Mouse (Mus musculus) layer of hippocampus, postnatal 36 days (tissue): Measurements from ENCODE around the gene Stap1. TPM values are rescaled to one million over a fixed set of nuclear protein-coding genes. Genes with fewer than 3 reads are reported as not detected.

Source experiments
- DNase-seq, 2 experiments: peaks; one replicate each; pipeline ENCODE4 v3.0.0; 2022
- total RNA-seq, 2 experiments: library from RNA; stranded (reverse); gene quantifications; 2 replicates each; pipeline ENCODE4 v1.2.3; 2021

The Stap1 gene
- not detected for total RNA-seq

DNA sequence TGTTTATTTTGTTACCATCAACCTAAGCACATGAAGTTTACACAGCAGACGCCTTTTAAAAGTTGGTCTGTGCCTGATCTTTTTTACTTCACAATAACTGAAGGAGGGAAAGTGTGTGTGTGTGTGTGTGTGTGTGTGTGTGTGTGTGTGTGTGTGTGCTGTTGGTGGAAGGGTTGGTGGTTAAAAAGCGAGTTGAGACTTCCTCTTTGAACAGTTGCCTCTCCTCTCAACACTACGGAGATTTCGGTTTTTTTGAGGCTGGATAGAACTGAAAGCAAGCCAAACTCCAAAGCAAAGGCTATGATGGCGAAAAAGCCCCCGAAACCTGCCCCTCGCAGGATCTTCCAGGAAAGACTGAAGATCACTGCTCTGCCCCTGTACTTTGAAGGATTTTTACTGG lies at the start of gene Stap1:
Gene Stap1, plus strand, starts transcription at position 209 of the 400 bp plus-strand sequence.
- DNase-seq: no peak

GRCm38 (mm10) chr5:86029820-86030219 lies 41.7 kb upstream of the Stap1 start:
- no peak for DNase-seq

DNA sequence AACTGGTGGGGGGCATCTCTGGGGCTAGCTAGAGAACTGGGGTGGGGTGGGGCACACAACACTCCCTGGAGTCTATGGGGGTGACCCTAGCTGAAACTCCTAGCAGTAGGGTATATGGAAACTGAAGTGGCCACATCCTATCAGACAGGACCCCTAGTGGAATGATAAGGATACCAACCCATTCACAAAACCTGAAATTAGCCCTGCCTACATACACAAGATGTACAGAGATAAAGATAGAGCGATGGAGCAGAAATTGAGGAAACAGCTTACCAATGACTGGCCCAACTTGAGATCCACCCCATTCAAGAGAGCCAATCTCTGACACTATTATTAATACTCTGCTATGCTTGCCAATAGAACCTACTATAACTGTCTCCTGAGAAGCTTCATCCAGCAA lies 8.0 kb upstream of the Stap1 start:
- no peak for DNase-seq

GRCm38 (mm10) chr5:86065101-86065875 lies 6.3 kb upstream of the Stap1 start, which contains the start of gene Cenpc1:
Gene Cenpc1 (minus strand): TSS chr5:86065583.
- peak; percentile 94 for DNase-seq

DNA sequence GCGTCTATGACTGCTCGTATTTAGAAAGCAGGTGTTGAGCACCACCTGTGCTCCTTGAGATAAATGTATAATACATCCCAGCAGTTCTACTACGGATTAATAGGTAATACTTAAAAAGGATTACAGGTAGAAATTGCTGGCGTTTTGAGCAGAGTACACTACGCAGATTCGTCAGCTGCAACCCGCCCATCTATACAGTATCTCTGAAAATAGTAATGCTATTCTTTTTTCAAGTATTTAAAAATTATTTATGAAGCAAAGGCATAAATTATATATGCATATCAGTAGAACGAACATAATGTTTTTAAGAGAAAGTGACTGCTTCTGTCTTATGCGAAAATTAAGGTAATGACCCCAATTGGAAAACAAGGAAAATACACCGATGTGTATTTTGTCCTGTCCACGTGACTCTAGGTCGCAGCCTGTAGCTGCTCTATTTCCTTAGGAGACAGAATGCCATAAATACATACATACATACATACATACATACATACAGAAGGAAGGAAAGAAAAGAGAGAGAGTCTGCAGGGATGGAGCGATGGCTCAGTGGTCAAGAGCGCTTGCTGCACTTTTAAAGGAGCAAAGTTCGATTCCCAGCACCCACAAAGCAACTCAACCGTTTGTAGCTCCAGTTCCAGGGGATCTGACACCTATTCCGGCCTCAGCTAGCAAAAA lies 5.5 kb upstream of the Stap1 start:
- no peak for DNase-seq

GRCm38 (mm10) chr5:86066551-86066929 lies 5.0 kb upstream of the Stap1 start:
- DNase-seq: peak; percentile 85 to 86

- no peak for DNase-seq
Observed at GRCm38 (mm10) chr5:86068451-86068850, 3.1 kb upstream of the Stap1 start.

DNA sequence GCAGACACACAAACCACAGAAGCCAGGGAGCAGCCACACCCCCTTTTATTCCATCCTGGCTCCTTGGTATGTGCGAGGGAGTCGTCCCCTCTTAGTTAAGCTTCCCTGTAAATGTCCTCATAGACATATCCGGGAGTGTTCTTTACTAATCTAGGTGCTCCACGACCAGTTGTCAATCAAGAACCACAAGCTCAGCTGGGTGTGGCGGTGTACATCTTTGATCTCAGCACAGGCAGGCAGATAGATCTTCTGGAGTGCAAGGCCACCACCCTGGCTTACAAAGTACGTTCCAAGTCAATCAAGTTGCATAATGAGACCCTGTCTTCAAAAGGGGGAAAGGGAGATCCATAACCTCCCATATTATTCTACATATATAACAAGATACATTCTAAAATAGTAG lies 2.4 kb upstream of the Stap1 start:
- no peak for DNase-seq

DNA sequence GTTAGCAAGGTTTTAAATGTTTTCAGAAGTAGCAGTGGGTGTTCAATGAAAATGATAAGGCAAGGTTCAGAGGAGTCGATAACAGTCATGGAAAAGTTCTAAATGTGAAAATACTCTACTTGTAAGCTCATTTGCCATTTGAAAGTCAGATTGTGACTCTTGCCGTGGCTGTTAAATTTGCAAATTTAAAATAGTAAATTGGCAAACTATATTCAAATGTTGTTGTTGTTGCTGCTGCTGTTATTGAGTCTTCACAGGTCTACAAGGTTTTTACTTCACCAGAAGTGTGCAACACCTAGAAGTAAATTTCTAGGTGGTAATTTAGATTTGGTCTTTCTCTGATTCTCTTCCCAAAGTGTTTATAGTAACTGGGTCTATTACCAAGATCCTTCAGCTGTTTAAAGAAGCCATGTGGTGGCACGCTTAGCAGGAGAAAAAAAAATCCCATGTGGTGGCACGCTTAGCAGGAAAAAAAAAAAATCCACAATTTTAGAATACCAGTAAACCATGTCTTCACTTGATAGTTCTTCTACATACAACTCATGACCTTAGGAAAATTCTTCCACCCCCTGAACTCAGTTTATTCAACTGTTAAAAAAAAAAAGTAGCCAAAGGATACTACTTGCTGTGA lies 1.3 kb downstream of the Stap1 start:
- no peak for DNase-seq

DNA sequence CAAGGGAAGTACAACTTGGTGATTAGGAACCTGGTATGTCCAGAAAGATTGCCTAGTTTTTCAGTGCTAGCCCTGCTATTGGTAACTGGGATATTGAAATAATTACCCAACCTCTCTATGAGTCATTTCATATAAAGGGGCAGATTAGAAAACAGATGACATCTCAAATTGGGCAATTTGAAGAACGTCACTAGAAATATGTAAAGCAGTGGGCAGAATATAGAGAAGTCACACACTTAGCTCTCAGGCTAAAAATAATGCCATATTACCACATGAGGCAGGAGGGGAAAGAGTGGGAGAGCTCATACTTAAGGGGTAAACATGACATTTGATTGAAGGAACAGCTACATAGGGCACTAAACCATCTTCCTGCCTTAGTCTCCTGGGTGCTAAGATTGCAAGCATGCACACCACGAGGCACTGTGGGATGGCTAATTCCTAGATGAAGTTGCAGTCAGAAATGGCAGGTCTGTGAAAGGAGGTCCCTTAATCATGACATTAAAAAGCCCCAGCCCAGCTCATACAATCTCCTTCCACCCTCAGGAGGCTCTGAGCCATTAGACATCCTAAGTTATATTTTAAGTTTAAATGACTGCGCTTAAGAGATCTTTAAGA lies 7.3 kb downstream of the Stap1 start:
- DNase-seq: no peak

DNA sequence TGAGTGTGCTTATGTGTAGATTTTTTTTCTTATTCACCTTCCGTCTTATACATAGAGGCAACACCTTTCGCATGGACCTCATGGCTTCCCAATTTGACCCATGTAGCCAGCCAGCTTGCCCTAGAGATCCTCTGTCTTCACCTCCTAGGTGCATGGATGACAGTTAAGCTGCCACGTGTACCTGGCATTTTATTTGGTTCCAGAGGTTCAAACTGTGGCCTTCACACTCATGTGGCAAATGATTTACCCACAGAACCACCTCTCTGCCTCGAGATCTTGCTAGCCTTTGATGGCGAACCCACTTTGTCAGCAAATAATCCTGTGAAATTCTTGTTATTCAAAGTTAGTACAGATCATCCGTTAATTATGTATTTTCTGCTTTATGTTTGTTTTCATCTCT lies 12.4 kb downstream of the Stap1 start:
- DNase-seq: no peak

GRCm38 (mm10) chr5:86084979-86085378 lies 13.4 kb downstream of the Stap1 start:
- no peak for DNase-seq

- no peak for DNase-seq
Observed at GRCm38 (mm10) chr5:86086751-86087150, 15.2 kb downstream of the Stap1 start.

GRCm38 (mm10) chr5:86094754-86095153 lies 23.2 kb downstream of the Stap1 start:
- no peak for DNase-seq

GRCm38 (mm10) chr5:86098988-86099387 lies 27.4 kb downstream of the Stap1 start:
- DNase-seq: no peak

GRCm38 (mm10) chr5:86100621-86101020 lies 29.1 kb downstream of the Stap1 start:
- DNase-seq: no peak

DNA sequence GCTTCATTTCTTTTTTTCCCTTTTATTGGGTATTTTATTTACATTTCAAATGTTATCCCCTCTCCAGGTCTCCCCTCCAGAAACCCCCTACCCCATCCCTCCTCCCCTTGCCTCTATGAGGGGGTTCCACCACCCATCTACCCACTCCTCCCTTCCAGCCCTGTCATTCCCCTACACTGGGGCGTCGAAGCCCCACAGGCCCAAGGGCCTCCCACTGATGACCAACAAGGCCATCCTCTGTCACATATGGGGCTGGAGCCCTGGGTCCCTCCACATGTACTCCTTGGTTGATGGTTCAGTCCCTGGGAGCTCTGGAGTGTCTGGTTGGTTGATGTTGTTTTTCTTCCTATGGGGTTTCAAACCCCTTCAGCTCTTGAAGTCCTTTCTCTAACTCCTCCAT lies 30.6 kb downstream of the Stap1 start:
- DNase-seq: no peak

GRCm38 (mm10) chr5:86106610-86107009 lies 35.1 kb downstream of the Stap1 start:
- DNase-seq: no peak

- DNase-seq: no peak
Observed at GRCm38 (mm10) chr5:86111074-86111473, 39.5 kb downstream of the Stap1 start.

GRCm38 (mm10) chr5:86113037-86113436 lies 41.5 kb downstream of the Stap1 start:
- DNase-seq: no peak

DNA sequence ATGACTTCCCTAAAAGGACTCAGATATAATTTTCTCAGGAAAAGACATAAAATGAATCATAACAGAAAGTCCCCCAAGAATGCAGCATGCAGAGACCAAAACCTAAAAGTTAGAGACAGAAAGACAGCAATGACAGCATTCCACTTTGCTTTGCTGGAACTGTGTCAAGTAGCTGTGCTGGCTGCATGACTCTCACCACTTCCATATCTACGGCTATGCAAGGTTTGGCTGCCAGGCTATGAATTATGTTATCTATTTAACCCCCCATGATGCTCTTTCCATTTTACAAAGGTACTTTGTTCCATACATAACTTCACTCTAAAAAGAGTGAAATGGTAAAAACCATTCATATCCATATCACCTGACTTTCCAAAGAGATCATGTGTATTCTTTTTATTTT lies 42.5 kb downstream of the Stap1 start:
- DNase-seq: no peak

- no peak for DNase-seq
Observed at GRCm38 (mm10) chr5:86118457-86119094, 47.0 kb downstream of the Stap1 start.

- no peak for DNase-seq
Observed at GRCm38 (mm10) chr5:86128749-86129148, 57.2 kb downstream of the Stap1 start.
